Mouse (Mus musculus) monocyte, adult 2 months (primary cell): ENCODE data around the gene Tchh.
A peak's percentile ranks its signal among the peaks of the same experiment; 100 is the strongest.
"Not testable (repeated sequence)": the region's sequence is repeated elsewhere in the genome, so short reads cannot be mapped to it uniquely, and the experiment has no call there.

Experiments
- DNase-seq, 2 experiments: peaks; one replicate each; pipeline ENCODE4 v3.0.0; 2022; ENCODE audit warnings: low spot score in 2 of 2, low read depth in 1 of 2

Gene Tchh

DNA sequence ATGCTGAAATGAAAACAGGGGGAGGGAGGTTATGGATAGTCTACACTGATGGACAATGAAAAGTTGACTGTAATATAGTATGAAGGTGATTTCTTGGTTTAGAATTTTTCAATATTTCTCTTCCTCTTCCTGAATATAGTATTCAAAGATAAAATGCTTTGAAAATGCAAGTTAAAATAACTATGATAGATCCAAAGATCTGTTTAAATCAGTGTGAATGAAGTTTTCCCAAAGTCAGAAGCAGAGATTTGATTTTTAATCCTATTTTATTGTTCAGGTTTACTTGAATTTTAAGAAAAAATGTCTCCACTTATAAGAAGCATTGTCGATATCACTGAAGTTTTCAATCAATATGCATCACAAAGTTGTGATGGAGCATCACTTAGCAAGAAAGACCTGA lies at the start of gene Tchh:
Tchh (plus strand) TSS at position 301 of the 400 bp plus-strand sequence.
- no peak for DNase-seq

DNA sequence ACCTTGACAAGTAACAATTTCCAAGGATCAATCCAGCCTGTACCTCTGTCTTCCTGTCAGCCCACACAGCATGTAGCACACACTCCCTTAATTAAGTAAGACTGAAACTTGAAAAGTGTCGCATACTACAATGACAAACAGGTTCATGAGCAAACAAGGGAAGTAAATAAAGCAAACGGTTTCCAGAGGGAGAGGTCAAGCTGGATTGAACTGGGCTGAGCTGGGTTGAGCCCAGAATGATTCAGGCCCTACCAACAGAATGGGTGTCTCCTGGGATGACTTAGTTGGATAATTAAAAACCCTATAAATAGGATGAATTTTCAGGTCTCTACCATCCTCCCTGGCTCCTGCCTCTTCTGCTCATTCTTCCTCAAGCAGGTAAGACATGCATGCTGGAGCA lies 48.8 kb upstream of the Tchh start, which contains the start of gene Rptn:
Rptn (plus strand) TSS at position 334 of the 400 bp plus-strand sequence.
- DNase-seq: no peak

DNA sequence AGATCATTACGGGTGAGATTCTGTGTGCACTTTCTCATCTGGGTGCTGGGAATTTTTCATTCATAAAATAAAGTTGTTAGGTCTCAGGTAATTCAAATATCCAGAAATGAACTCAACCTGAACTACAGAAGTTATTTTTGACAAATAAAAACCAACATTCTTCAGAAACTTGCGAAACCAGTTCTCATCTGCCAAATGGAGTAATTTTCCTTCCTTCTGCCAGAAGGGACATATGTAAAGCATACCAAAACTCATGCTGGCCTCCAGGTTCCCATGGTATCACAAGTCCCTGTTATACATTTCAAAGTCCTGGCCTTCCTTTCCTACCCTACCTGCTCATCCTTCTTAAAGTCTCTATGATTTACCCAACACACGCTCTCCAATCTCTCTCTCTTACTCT lies 38.2 kb upstream of the Tchh start:
- no peak for DNase-seq

DNA sequence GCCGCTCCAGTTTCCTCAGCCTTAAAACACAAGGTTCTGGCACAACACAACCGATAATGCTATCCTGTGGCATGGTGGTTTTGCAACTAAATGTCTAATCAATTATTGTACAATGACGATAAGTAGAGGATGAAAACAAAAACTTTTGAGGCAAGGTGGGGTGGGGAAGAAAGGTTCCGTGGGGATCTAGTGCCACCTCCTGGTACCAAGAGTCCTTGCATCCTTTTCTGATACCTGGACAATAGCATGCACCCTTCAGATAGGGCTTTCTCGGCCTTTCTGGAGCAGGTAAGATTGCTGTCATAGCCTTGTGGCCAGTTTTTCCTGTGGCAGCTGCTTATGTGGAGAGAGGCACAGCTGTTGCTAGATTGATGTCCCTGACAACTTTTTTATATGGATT lies 35.1 kb upstream of the Tchh start:
- no peak for DNase-seq

DNA sequence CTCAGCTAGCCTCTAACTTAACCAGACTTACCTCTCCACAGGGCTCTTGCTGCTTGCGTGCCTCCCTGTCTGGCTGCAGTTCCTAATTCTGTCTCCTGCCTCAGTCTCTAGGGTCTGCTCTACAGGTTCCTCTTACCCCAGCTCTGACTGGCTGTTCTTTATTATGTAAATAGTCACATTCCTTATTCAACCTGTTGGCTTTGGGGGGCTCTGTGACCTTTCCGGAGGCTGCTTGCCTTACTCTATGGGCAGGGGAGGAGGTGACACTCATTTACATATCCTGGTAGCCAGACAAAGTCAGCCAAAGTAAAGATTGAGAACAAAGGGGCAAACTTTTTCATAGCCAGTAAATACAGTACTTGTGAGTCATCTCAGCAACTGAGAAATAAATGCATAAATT lies 30.2 kb upstream of the Tchh start:
- DNase-seq: no peak

DNA sequence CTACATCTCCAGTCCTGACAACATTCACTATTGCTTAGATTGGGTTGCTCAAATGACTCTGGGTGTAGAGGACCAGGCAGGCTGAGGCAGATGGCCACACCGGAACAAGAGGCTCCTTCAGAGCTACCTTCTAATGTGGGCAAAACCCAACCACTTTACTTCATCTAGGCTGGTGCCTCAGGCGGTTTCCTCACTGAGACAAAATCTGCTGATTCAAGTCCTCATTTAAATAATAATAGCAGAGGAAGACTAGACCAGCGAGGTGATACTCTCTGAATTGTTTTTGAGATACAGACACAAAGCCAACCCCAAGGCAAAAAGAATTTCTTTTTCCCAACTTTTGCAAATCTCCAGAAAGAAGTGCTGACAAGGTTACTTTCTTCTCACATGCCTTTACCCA lies 10.5 kb upstream of the Tchh start:
- DNase-seq: no peak

DNA sequence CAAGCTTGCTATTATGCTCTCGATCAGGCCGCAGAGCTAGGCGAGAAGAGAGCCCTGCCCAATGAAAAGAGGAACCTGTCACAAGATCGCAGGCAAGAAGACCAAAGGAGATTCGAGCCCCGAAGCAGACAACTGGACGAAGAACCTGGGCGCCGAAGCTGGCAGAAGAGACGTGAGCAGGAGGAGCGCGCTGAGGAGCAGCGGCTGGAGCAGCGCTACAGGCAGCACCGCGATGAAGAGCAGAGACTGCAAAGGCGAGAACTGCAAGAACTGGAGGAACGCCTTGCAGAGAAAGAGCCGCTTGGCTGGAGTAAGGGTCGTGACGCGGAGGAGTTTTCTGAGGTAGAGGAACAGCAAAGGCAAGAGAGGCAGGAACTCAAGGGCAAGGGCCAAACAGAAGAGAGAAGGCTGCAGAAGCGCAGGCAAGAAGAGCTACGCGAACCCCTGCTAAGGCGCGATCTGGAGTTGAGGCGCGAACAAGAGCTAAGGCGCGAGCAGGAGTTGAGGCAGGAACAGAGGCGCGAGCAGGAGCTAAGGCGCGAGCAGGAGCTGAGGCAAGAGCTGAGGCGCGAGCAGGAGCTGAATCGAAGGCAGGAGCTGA lies 1.5 kb downstream of the Tchh start:
- DNase-seq: peak in 1 of 2 experiments; percentile 38

DNA sequence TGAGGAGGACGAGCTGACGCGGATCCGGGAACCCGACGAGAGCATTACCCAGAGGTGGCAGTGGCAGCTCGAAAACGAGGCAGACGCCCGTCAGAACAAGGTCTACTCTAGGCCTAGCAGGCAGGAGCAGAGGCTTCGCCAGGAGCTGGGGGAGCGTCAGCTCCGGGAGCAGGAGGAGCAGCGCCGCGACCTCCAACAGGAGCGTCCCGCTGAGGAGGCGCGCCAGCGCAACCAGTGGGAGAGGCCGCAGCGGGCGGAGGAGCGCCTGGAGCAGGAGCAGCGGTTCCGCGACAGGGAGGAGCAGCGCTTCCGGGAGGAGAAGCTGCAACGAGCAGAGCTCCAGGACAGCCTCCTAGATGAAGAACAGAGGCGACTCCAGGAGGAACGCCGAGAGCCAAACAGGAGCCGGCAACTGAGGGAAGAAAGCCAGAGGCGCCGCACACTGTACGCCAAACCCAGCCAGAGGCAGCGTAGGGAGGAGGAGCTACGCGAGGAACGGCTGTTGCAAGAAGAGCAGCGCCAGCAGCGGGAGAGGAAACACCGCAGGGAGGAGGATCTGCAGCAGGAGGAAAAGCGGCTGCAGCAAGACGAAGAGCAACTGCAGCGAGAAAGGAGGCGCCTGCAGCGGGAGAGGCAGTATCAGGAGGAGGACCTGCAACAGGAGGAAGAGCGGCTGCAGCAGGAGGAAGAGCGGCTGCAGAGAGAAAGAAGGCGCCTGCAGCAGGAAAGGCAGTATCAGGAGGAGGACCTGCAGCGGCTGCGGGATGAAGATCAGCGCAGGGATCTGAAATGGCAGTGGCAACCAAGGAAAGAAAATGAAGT lies 2.4 kb downstream of the Tchh start:
- DNase-seq: peak in 1 of 2 experiments; percentile 44

DNA sequence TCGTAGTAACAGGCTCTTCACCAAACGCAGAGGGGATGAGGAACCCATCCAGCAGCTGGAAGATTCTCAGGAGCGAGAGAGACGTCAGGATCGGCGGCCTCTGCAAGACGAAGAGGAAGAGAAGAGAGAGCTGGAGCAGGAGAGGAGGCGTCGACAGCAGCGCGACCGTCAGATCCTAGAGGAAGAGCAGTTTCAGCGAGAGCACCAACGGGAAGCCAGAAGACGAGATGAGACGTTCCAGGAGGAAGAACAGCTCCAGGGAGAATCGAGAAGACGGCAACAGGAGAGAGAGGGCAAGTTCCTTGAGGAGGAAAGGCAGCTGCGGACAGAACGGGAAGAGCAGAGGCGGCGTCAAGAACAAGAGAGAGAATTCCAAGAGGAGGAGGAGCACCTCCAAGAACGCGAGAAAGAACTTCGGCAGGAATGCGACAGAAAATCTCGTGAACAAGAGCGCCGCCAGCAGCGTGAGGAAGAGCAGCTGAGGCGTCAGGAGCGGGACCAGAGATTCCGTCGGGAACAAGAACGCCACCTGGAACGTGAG lies 3.1 kb downstream of the Tchh start:
- no peak for DNase-seq

DNA sequence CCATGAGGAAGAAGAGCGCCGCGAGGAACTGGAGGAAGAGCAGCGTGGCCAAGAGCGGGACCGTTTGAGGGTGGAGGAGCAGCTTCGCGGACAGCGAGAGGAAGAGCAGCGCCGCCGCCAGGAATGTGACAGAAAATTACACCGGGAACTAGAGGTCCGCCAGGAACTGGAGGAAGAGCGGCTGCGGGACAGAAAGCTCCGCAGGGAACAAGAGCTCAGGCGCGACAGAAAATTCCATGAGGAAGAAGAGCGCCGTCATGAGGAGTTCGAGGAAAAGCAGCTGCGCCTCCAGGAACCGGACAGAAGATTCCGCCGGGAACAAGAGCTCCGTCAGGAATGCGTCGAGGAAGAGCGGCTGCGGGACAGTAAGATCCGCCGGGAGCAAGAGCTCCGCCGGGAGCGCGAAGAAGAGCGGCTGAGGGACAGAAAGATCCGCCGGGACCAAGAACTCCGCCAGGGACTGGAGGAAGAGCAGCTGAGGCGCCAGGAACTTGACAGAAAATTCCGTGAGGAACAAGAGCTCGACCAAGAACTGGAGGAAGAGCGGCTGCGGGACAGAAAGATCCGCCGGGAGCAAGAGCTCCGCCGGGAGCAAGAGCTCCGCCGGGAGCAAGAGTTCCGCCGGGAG lies 4.1 kb downstream of the Tchh start:
- DNase-seq: no peak

DNA sequence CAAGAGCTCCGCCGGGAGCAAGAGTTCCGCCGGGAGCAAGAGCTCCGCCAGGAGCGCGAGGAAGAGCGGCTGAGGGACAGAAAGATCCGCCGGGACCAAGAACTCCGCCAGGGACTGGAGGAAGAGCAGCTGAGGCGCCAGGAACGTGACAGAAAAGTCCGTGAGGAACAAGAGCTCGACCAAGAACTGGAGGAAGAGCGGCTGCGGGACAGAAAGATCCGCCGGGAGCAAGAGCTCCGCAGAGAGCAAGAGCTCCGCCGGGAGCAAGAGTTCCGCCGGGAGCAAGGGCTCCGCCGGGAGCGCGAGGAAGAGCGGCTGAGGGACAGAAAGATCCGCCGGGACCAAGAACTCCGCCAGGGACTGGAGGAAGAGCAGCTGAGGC lies 4.6 kb downstream of the Tchh start:
- DNase-seq: not testable (repeated sequence)

DNA sequence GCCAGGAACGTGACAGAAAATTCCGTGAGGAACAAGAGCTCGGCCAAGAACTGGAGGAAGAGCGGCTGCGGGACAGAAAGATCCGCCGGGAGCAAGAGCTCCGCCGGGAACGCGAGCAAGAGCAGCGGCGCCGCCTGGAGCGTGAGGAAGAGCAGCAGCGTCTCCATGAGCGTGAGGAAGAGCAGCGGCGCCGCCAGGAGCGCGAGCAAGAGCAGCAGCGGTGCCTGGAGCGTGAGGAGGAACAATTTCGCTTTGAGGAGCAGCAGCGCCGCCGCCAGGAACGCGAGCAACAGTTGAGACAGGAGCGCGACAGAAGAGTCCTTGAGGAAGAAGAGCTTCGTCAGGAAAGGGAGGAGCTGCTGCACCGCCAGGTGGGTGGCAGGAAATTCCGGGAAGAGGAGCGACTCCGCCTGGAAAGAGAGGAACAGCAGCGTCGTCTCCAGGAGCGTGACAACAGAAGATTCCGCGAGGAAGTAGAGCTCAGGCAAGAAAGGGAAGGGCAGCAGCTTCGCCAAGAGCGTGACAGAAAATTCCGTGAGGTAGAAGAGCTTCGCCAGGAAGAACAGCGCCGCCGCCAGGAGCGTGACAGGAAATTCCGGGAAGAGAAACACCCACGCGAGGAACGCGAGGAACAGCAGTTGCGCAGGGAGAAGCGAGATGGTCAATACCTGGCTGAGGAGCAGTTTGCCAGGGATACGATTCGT lies 5.2 kb downstream of the Tchh start:
- no peak for DNase-seq

DNA sequence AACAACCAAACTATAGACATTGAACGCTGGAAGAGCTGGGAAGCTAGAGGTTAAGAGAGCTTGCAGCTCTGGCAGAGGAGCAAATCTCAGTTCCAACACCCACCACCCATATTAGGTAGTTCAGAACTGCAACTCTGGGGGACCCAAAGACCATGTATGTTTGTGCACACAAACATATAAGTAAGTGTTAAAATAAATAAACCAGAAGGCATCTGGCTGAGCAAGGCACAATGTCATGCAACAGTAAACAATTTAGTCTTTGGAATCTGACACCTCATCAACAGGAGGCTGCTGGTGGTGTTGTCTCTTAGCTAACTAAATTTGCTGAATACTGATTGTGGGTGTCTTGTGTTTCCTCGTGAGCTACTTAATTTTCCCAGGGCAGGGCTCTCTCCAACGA lies 24.4 kb downstream of the Tchh start:
- DNase-seq: no peak

DNA sequence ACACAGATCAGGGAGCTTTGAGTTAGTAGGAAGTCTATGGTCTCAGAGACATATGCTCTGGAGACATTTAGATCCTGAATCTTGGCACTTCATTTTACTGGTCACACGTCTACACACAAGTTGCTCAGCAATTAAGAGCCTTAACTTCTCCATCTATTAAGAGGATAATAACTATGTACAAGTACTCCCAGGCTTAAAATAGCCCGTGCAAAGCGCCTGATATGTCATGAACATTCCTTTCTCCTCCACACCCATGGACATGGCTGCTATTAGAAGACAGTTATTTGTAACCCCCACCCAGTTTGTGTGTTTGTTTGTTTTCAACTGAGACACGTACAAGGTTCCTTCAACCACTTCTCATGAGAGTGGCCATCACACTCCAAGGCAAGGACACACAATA lies 25.0 kb downstream of the Tchh start:
- DNase-seq: no peak

DNA sequence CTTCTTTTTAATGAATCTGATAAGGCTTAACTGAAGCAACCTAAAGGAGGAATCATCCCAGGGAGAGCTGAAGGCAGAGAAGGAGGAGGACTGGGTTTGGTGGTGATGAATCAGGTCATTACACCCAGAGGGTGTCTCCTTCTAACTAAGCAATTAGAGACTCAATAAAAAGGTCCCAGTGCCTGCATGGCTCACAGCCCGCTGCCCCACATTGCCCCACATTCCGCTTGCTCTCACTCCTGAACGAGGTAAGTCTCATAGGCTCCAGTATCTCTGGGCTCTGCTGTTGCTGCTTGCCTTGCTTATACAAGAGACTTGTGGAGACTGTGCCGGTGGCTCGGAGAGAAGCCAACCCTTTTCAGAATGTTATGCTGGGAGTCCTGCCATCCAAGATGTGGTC lies 26.4 kb downstream of the Tchh start, which contains the start of gene Tchhl1:
Tchhl1 (plus strand) TSS at position 194 of the 400 bp plus-strand sequence.
- no peak for DNase-seq

DNA sequence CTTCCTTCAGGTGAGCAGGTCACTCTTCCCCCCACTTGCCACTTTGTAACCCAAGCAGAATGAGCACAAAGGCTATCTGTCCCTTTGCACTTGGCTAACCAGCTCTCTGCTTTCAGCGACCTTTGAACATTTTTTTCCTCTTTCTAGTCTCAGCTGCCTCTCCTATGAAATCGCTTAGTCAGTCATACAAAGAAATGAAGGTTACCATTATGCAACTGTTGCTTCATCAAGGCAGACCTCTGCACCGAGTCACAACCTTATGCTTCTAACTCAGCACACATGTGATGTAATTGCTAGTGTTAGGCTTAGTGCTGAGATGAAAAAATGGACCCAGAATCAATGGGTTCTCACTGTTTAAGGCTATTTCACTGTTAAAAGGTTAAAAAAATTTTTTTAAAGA lies 27.5 kb downstream of the Tchh start:
- DNase-seq: no peak

DNA sequence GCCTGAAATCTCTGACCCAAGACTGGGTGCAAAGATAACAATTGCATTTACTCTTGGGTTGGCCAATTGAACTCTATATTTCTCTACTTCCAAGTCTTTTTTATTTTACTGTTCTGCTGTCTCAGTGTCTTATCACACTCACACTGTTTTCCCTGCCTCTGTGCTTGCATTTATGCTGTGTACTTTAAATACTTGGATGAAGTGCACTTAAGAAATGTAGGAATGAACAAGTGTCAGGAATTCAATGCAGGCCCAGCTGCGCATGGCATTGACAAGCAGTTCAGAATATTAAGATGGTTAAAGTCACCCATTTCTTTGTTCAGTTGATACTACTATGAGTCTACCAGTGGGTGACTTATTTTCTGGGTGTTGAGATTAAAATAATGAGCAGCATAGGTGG lies 37.9 kb downstream of the Tchh start:
- no peak for DNase-seq

DNA sequence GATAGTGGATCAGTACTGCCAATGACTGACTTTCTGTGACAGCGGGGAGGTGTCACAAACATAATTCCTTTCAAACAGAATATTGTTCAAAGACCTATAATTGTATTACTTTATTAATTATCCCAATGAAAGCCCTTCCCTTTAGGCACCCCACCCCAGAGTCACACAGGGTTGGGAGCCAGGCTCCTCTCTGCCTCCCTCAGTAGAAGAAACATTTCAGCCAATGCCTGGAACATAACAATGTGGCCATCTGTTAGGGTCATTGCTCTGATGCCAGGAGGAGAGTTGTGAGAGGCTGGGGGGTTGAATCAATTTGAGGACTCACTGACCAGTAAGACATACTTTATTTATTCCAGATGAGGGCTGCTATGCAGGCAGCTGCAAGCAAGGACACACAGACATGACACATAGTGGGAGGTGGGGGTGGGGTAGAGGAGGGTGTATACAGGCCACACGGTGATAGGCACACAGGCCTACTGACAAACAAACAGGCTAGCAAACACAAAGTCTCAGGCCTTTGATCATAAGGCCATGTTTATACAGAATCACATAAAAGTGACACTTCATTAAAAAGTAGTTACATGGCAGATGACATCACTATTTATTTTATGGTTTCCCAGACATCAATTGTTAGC lies 40.0 kb downstream of the Tchh start:
- DNase-seq: no peak

DNA sequence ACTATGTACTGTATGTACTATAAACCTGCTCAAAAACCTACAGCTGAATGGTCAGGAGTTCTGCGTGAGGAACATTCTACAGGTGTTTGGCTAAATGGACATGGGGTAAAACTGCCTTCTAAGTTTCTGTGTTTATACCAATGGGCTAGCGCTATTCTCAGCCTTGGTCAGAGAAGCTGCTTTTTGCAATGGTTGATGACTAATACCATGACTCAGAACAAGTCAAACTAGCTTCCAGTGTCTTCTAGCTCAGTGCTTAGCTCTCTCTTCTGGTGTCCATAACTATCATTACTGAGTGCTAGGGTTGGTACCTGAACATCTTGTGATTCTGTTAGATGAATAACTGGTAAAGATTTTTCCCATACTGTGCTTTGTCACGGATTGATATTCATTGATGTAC lies 43.5 kb downstream of the Tchh start:
- no peak for DNase-seq

DNA sequence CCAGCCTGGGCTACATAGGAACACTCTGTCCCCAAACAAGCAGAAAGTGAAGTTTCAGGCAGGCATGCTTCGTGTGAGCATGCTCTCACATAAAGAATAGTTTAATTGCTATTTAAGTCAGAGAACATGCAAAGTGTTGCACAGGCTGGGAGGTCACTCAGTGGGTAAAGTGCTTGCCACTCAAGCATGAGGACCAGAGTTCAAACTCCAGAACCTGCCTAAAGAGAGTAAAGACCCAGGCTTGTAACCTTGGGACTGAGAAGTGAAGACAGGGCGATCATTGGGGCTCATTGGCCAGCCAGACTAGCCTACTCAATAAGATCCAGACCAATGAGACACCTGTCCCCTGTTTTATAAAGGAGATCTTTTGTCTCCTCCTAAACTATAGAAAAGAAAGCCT lies 46.4 kb downstream of the Tchh start:
- DNase-seq: no peak

DNA sequence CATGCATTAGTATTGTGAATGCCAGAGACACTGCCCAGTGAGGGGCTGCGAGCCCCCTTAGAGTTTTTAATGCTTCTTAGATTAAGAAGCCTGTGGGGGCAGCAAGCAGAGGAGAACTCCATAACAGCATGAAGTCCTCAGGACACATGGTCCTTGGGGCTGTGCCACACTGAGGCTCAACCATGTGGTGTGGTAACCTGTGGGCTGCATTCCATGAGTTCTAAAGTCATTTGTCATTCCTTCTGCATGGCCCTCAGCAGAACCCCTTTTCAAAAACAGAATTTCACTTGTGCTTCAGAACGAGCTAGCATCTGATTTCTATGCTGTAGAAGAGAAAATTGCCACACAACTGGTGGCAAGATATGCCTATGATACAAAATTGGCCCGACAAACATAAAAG lies 50.0 kb downstream of the Tchh start:
- DNase-seq: no peak
